Mouse (Mus musculus) spleen, adult 2 months (tissue): ENCODE data around the gene 6330409D20Rik.

Experiments
- CTCF ChIP-seq: fragments of 200-500 bp; IDR thresholded peaks from 2 replicates; pipeline ENCODE4 v1.5.1; 2011; ENCODE audit warnings: mild to moderate bottlenecking, inconsistent platforms; ENCODE audit not compliant: insufficient read depth, insufficient read length, insufficient replicate concordance; ENCODE audit errors: extremely low read depth
- POLR2A ChIP-seq: fragments of 200-500 bp; IDR thresholded peaks from 2 replicates; pipeline ENCODE4 v1.6.1; 2011; ENCODE audit warnings: low read depth, low read length, inconsistent platforms

DNA sequence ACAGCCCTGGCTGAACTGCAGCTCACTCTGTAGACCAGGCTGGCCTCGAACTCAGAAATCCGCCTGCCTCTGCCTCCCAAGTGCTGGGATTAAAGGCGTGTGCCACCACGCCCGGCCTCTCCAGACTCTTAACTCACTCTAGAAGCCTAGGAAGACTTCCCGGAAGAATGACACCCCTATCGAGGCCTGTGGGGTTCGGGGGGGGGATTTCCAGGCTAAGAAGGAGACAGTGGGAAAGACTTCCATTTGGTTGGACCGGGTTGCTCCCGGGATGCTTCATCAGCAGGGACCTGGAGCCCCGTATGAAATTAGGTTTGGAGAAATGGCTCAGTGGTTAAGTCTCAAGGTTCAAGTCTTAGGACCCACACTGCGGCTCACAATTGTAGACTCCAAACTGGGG, 46.1 kb downstream of the 6330409D20Rik start:
- no peak for TF ChIP-seq POLR2A
- no peak for TF ChIP-seq CTCF
